ENCODE assay signal across 15 mouse cellular contexts in genomic region chr13:46786064-46786561, GRCm38 (mm10).
"Had no signal": no experiment of that assay in that cellular context is flagged by ENCODE, and none has a peak within 500 bp of the region (broad histone marks: within the 10 kb centered on the region; RNA-seq: fewer than 3 reads in every experiment).

No protein-coding gene starts in this region.

- ATAC-seq: midbrain, embryonic 13.5 days; midbrain, embryonic 15.5 days had no signal

- H3K36me3 ChIP-seq: midbrain, embryonic 15.5 days had no signal

- H3K4me1 ChIP-seq: midbrain, embryonic 13.5 days; midbrain, embryonic 15.5 days; neural tube, embryonic 12.5 days had no signal

- DNase-seq: lung, adult 18-20 months; lung, embryonic 14.5 days; lung, postnatal 10 days; lung, postnatal 4 days; retina, postnatal 1 day; right cerebral cortex, adult 18-20 months; right cerebral cortex, postnatal 25 days; right cerebral cortex, postnatal 4 days; spleen, adult 18-20 months; thymus, adult 18-20 months; thymus, postnatal 14 days; thymus, postnatal 36 days had no signal

- H3K27me3 ChIP-seq: midbrain, embryonic 13.5 days; midbrain, embryonic 15.5 days; neural tube, embryonic 12.5 days had no signal

- H3K4me3 ChIP-seq: midbrain, embryonic 13.5 days; midbrain, embryonic 15.5 days; neural tube, embryonic 12.5 days had no signal

- H3K9me3 ChIP-seq: midbrain, embryonic 13.5 days; midbrain, embryonic 15.5 days; neural tube, embryonic 12.5 days had no signal
